Mouse (Mus musculus) heart, postnatal 36 days (tissue): Measurements from ENCODE around the gene Apbb1. TPM values are rescaled to one million over a fixed set of nuclear protein-coding genes. Genes with fewer than 3 reads are reported as not detected.

Experiments
- DNase-seq, 2 experiments: peaks; one replicate each; pipeline ENCODE4 v3.0.0; 2021 to 2022
- intact Hi-C: fragments of 180-260 bp; cut with DNase I; formaldehyde crosslinking; loops from one replicate; pipeline ENCODE4 v1.15.1; 2025
- total RNA-seq, 2 experiments: library from RNA; stranded (reverse); gene quantifications; 2 replicates each; pipeline ENCODE4 v1.2.3; 2021

Gene Apbb1
- total RNA-seq = 100 to 1,000 TPM; 116 TPM

GRCm38 (mm10) chr7:105581094-105581703, at the start of gene Apbb1:
TSS of gene Apbb1 (minus strand) at chr7:105581653.
- peak; percentile 77 to 87 for DNase-seq
- intact Hi-C loops = loop anchor here (1.0 to 2.0 kb wide), 2 partner anchors 26 to 47 kb away; partner anchors contain the start of gene Smpd1

DNA sequence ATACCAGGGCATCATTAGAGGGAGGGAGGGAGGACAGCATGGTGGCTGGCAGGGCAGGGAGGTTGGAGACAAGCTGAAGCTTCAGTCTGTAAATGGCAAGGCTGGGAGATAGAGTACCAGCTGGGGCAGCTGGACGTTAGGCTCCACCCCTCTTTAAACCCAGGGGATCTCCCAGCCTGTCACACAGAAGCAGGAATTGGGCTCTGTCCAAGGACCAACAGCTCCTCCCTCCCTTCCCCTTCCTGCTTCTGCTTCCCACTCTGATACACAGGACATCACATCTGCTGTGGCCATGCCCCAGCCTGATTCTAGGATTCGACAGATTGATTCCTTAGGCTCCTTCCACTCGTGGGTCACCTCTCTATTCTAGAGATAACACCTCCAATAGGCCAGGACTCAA, 47.2 kb upstream of the Apbb1 start:
- intact Hi-C loops = loop anchor here (1.0 kb wide), 1 partner anchor 47 kb away; the partner anchor contains the start of gene Apbb1
- peak; percentile 70 to 74 for DNase-seq

GRCm38 (mm10) chr7:105625397-105625796, 43.9 kb upstream of the Apbb1 start:
- DNase-seq = no peak
- intact Hi-C loops = no loop called here

GRCm38 (mm10) chr7:105621646-105622292, 40.3 kb upstream of the Apbb1 start:
- DNase-seq = no peak

DNA sequence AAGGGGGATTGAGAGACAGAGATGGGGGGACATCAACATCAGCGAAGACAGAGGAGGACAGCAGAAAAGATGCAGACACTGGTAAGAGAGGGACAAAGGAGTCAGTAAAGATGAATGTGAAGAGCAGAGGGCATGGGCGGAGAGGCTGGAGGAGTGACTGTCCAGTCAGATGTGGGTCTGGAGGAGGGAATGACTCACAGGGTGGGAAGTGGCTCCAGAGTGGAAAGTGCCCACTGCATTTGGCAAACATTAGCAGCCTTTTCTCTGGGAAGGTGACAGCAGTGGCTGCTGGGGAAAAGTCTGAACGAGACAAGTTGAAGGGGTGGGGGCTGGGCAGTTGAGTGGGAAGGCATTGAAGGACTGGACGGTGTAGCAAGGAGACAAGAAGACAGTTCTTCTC, 39.6 kb upstream of the Apbb1 start:
- intact Hi-C loops = no loop called here
- DNase-seq = no peak

More at GRCm38 (mm10) chr7:105621646-105622292, 40.3 kb upstream of the Apbb1 start:
- intact Hi-C loops = no loop called here

DNA sequence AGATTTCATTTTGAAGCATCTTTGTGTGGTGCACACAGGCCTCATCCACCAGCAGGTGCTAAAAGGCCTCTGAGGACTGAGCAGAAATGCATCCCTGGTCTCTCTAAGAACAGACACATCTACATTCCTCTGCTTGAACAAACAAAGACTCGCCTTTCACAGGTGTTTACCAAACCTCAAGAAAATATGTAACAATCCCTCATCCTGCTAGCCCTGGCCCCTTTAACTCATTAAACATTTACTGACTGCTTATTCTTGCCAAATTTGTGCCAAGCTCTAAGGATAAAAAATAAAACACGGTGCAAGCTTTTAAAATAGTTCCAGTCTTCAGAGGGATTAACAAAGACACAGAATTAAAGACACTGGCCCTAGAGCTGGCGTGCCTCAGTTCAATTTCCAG, 38.2 kb upstream of the Apbb1 start:
- no peak for DNase-seq
- intact Hi-C loops = no loop called here

- intact Hi-C loops = no loop called here
- DNase-seq = no peak
Observed at GRCm38 (mm10) chr7:105617810-105618209, 36.4 kb upstream of the Apbb1 start.

- DNase-seq = no peak
- intact Hi-C loops = no loop called here
Observed at GRCm38 (mm10) chr7:105616561-105616960, 35.1 kb upstream of the Apbb1 start.

GRCm38 (mm10) chr7:105615720-105616119, 34.3 kb upstream of the Apbb1 start:
- no peak for DNase-seq
- intact Hi-C loops = no loop called here

DNA sequence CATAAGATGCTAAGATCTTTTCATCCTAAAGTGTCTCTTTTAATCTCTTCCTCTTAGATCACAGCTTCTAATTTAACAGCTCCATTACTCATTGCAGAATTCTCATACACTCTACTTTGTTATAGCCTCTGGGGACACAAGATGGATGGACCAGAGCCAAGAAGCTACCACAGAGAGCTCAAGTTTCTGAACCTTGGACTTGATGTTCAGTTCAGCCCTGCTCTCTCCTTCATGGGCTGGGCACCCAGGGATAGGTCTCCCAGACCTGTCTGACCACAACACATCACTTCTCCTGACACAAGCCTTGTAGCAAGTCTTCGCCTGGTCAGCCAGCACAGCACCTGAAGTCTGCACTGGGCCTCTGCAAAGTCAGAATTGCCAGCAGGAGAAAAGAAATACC, 32.9 kb upstream of the Apbb1 start:
- no peak for DNase-seq
- intact Hi-C loops = loop anchor here (5.0 kb wide), 1 partner anchor 38 kb away; the partner anchor contains the start of gene Dnhd1

- DNase-seq = no peak
- intact Hi-C loops = loop anchor here (5.0 kb wide), 1 partner anchor 41 kb away; the partner anchor contains the start of gene Dnhd1
Observed at GRCm38 (mm10) chr7:105611767-105612166, 30.3 kb upstream of the Apbb1 start.

DNA sequence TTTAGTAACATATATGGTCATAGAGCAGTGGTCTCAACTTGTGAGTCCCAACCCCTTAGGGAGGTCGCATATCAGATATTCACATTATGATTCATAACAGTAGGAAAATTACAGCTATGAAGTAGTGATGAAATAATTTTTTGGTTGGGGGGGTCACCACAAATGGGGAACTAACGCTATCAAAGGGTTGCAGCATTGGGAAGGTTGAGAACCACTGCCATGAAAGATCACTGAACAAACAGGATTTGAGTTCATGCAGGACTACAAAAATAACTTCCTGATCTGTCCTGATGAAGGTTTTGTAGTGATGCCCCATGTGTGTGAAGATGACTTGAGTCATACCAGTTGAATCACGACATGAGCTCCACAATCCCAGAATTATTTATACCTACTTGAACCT, 27.0 kb upstream of the Apbb1 start:
- intact Hi-C loops = no loop called here
- DNase-seq = no peak

GRCm38 (mm10) chr7:105602860-105603623, 21.6 kb upstream of the Apbb1 start:
- peak; percentile 74 to 78 for DNase-seq
- intact Hi-C loops = loop anchor here (2.0 kb wide), 1 partner anchor 48 kb away; the partner anchor contains the start of gene Smpd1

- DNase-seq = no peak
- intact Hi-C loops = no loop called here
Observed at GRCm38 (mm10) chr7:105590097-105590496, 8.6 kb upstream of the Apbb1 start.

GRCm38 (mm10) chr7:105588325-105588912, 7.0 kb upstream of the Apbb1 start:
- intact Hi-C loops = no loop called here
- DNase-seq = no peak

DNA sequence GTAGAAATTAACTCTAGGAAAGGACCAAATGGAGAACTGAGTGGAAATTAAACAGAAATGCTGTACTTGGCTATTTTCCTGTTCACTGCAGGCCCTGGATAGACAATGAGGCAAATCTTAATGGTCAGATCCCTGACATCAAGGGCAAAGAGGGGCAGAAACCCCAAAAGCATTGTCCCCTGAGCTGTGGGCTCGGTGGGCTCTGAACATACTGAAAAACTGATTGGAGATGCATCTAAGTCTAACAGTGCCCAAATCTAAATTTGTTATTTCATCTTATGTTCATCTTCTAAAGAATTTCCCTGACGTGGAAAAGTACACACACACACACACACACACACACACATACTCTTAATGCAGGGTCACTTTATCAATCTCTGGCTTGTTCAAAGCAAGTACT, 506 bp upstream of the Apbb1 start:
- DNase-seq = no peak
- intact Hi-C loops = loop anchor here (1.0 to 2.0 kb wide), 2 partner anchors 27 to 46 kb away; partner anchors contain the start of gene Smpd1

DNA sequence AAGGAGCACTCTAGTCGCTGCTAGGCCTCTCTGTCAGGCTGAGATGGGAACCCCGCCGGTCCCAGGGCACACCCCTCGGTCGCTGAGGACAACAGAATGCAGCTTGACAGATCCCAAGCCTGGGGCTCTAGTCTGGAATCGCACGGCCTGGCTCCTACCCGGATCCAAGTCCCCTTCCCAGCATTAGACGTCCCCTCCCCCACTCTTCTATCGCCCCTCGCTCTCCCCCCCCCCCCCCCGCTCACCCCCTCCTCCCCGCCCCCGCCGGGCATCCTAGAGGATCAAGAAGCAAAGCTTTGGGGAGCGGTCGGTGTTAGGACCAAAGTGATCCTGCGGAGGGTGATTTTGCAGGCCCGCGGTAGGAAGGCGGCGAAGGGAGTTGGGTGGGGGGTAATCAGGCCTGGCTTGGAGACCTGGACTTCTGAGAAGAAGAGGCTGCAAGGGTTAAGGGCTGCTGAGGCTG, 795 bp downstream of the Apbb1 start:
- DNase-seq = peak in 1 of 2 experiments; percentile 29
- intact Hi-C loops = loop anchor here (1.0 to 2.0 kb wide), 2 partner anchors 26 to 48 kb away; partner anchors contain the start of gene Smpd1

DNA sequence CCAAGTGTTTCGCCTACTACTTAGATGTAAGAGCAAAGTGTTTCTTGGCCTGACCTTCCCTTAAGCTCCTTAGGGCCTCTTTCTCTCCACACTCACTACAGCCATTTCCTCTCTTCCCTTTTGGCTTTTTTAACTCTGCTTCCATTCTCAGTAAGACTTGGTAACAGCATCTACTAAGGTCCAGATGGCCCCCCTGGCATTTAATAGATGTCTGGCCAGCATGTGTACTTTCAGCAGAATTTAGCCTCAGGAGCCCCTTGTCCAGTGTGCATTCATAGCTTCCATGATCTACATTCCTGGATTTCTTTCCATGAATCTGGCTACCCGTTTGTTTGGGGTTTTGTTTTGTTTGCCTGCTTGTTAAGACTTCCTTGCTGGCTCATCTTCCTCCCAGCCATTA, 3.0 kb downstream of the Apbb1 start:
- intact Hi-C loops = no loop called here
- DNase-seq = no peak

DNA sequence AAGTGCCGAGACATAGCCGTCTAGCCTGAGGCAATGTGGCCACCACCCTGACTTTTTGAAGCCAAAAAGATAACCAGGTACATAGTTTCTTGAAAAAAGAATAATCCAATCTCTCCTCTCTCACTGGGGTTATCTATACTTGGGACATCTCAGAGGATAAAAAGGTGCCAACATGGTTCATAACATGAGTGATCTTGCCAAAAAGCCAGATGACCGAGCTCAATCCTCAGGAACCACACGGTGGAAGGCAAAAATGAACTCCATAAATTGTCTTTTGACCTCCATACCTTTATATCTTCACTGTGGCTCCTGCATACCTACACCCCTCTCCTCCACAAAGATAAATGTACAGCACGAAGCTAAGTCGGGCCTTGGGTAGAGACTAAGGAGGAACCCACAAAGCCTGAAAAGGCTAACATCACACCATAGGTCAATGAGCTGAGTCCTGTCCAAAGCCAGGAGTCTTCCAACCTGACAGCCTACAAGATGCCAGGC, 4.0 kb downstream of the Apbb1 start:
- intact Hi-C loops = no loop called here
- DNase-seq = no peak

GRCm38 (mm10) chr7:105576166-105576748, 5.2 kb downstream of the Apbb1 start:
- intact Hi-C loops = no loop called here
- DNase-seq = no peak
